Mouse (Mus musculus) cerebellum, adult 2 months (tissue): Measurements from ENCODE around the gene Slamf8.

ENCODE experiments used
- CTCF ChIP-seq: fragments of 200-500 bp; IDR thresholded peaks from 2 replicates; pipeline ENCODE4 v1.5.1; 2011; ENCODE audit warnings: low read depth, mild to moderate bottlenecking, control low read depth, low read length, moderate library complexity, borderline replicate concordance; ENCODE audit not compliant: insufficient read depth
- POLR2A ChIP-seq: fragments of 200-500 bp; IDR thresholded peaks from 2 replicates; pipeline ENCODE4 v1.6.1; 2011; ENCODE audit warnings: low read length, control low read depth, borderline replicate concordance; ENCODE audit not compliant: insufficient read depth

- no peak for TF ChIP-seq CTCF
- no peak for TF ChIP-seq POLR2A
These were observed 39.8 kb downstream of the Slamf8 start for GRCm38 (mm10) chr1:172550551-172550951.
